Mouse (Mus musculus) spleen, adult 2 months (tissue): ENCODE results near the gene Cntn4.

Source experiments
- CTCF ChIP-seq: fragments of 200-500 bp; IDR thresholded peaks from 2 replicates; pipeline ENCODE4 v1.5.1; 2011; ENCODE audit warnings: mild to moderate bottlenecking, inconsistent platforms; ENCODE audit not compliant: insufficient read depth, insufficient read length, insufficient replicate concordance; ENCODE audit errors: extremely low read depth
- POLR2A ChIP-seq: fragments of 200-500 bp; IDR thresholded peaks from 2 replicates; pipeline ENCODE4 v1.6.1; 2011; ENCODE audit warnings: low read depth, low read length, inconsistent platforms

DNA sequence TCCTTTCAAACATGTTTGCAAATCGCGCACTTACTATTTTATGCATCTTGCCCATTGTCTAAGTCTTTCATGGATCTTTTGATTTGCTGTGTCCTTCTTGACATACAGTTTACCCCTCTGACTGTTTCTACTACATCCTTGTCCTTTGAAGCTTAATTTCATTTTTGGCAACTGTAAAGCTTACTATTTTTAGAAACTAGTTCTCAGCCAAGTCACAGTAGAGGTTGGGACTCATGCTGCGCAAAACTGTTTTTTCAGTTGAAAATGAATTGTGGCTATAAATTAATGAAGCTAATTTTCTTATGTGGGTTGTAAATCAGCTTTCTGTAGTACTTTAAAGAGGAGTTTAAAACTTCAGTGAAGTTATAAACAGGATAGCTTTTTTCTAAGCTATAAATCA is 585.9 kb downstream of the Cntn4 start:
- TF ChIP-seq CTCF (no peak), POLR2A (no peak)
